Mouse (Mus musculus) embryonic facial prominence, embryonic 14.5 days (tissue): ENCODE measurements around the gene Pbx2. TPM values are rescaled to one million over a fixed set of nuclear protein-coding genes. Genes with fewer than 3 reads are reported as not detected.

Experiments used
- ATAC-seq: fragments of 200-750 bp; cut with Nextera tagmentation; 2 replicates; pipeline ENCODE4 v1.8.0; 2017; ENCODE audit warnings: low read depth, moderate number of reproducible peaks, moderate TSS enrichment
- DNase-seq: peaks from one replicate; pipeline ENCODE4 v3.0.0-alpha.2; 2015; ENCODE audit warnings: low spot score
- H3K27ac ChIP-seq: fragments of 300-500 bp; sonication (generic); replicated peaks from 2 replicates; pipeline ENCODE4 v1.5.1; 2014; ENCODE audit warnings: low read depth, mild to moderate bottlenecking, low read length, moderate library complexity
- H3K27me3 ChIP-seq: fragments of 300-500 bp; sonication (generic); replicated peaks from 2 replicates; pipeline ENCODE4 v1.6.1; 2014; ENCODE audit warnings: low read length; ENCODE audit not compliant: control insufficient read depth, insufficient read depth
- H3K36me3 ChIP-seq: fragments of 300-500 bp; sonication (generic); 2 replicates; pipeline ENCODE4 v1.6.1; 2014; ENCODE audit warnings: low read length, mixed read lengths; ENCODE audit not compliant: control insufficient read depth, insufficient read depth
- H3K4me1 ChIP-seq: fragments of 300-500 bp; sonication (generic); 2 replicates; pipeline ENCODE4 v1.6.1; 2014; ENCODE audit warnings: antibody characterized with exemption, low read length; ENCODE audit not compliant: control insufficient read depth, insufficient read depth
- H3K4me2 ChIP-seq: fragments of 300-500 bp; sonication (generic); 2 replicates; pipeline ENCODE4 v1.6.1; 2014; ENCODE audit warnings: low read depth, mild to moderate bottlenecking, low read length, moderate library complexity, mixed read lengths
- H3K4me3 ChIP-seq: fragments of 300-500 bp; sonication (generic); 2 replicates; pipeline ENCODE4 v1.5.1; 2014; ENCODE audit warnings: low read depth, mild to moderate bottlenecking, low read length
- H3K9ac ChIP-seq: fragments of 300-500 bp; sonication (generic); 2 replicates; pipeline ENCODE4 v1.6.1; 2014; ENCODE audit warnings: low read depth, mild to moderate bottlenecking, low read length, moderate library complexity, mixed read lengths
- H3K9me3 ChIP-seq: fragments of 300-500 bp; sonication (generic); 2 replicates; pipeline ENCODE4 v1.6.1; 2016; ENCODE audit warnings: low read length; ENCODE audit not compliant: control insufficient read depth
- WGBS: fragments of 180-500 bp; shearing (Covaris S2); extraction: QIAGEN DNeasy Blood & Tissue Kit; methylation state at CpG from one replicate; pipeline ENCODE4 v1.1.7; 2014; 5-methylcytosine and 5-hydroxymethylcytosine counted together
- polyA plus RNA-seq: library from polyadenylated mRNA; unstranded; fragments of >200 nt; fragmentation: Nextera tagmentation; extraction: Ambion mirVana; gene quantifications from 2 replicates; pipeline ENCODE4 v1.2.1, GENCODE M21; 2014

Pbx2 gene
- polyA plus RNA-seq, 1 experiment from 2014 or later: 11.3 TPM

GRCm38 (mm10) chr17:34627093-34627942 lies 36.3 kb downstream of the Pbx2 start:
- H3K27me3 ChIP-seq: peaks cover 28% of the 10 kb centered on the region
- DNase-seq (peak; percentile 95), ATAC-seq (peak; percentile 88)
- peak overlapping the region; percentile 80 for H3K4me2 ChIP-seq
- H3K27ac ChIP-seq: peak overlapping the region; percentile 94
- H3K9me3 ChIP-seq: no peaks in the 10 kb centered on the region
- H3K36me3 ChIP-seq: peaks cover 28% of the 10 kb centered on the region; the same call in 1 of the 2 replicates
- under 1% methylated on average over 27 of the region's 45 CpGs for WGBS
- H3K4me3 ChIP-seq: peak overlapping the region; percentile 60
- peaks cover 40% of the 10 kb centered on the region for H3K4me1 ChIP-seq
- peak overlapping the region; percentile 80 for H3K9ac ChIP-seq

- Histone ChIP-seq H3K27me3 (peaks cover 33% of the 10 kb centered on the region), H3K4me3 (peak within 1 kb of the TSS; percentile 60), H3K27ac (peak within 1 kb of the TSS; percentile 94), H3K9me3 (no peaks in the 10 kb centered on the region), H3K4me2 (peak within 1 kb of the TSS; percentile 80), H3K36me3 (0 out of 2 replicates have a peak, but pooled peaks cover 20% of the 10 kb centered on the region), H3K4me1 (peaks cover 40% of the 10 kb centered on the region), H3K9ac (peak within 1 kb of the TSS; percentile 80)
- DNase-seq: peak; percentile 30
- 4% methylated on average over 29 of the region's 29 CpGs for WGBS
- no peak for ATAC-seq
Measured at GRCm38 (mm10) chr17:34627943-34628643, 37.0 kb downstream of the Pbx2 start, which contains the start of gene Ppt2. TSS of gene Ppt2 (minus strand) at chr17:34628510.

GRCm38 (mm10) chr17:34628644-34628967 lies 37.5 kb downstream of the Pbx2 start:
- 0 out of 2 replicates have a peak, but pooled peaks cover 16% of the 10 kb centered on the region for H3K36me3 ChIP-seq
- peaks cover 33% of the 10 kb centered on the region for H3K27me3 ChIP-seq
- peaks cover 40% of the 10 kb centered on the region for H3K4me1 ChIP-seq
- H3K9me3 ChIP-seq: no peaks in the 10 kb centered on the region
- H3K4me3 ChIP-seq: peak overlapping the region; percentile 60
- peak overlapping the region; percentile 94 for H3K27ac ChIP-seq
- 22% methylated on average over 5 of the region's 5 CpGs for WGBS
- no peak for DNase-seq
- H3K4me2 ChIP-seq: peak overlapping the region; percentile 80
- ATAC-seq: no peak
- peak overlapping the region; percentile 80 for H3K9ac ChIP-seq

- peak; percentile 86 for DNase-seq
- ATAC-seq: no peak
- peaks cover 40% of the 10 kb centered on the region for H3K4me1 ChIP-seq
- H3K9me3 ChIP-seq: no peaks in the 10 kb centered on the region
- peak within 1 kb of the TSS; percentile 60 for H3K4me3 ChIP-seq
- H3K27ac ChIP-seq: peak within 1 kb of the TSS; percentile 94
- 3% methylated on average over 15 of the region's 16 CpGs for WGBS
- H3K36me3 ChIP-seq: 0 out of 2 replicates have a peak, but pooled peaks cover 10% of the 10 kb centered on the region
- peak within 1 kb of the TSS; percentile 80 for H3K4me2 ChIP-seq
- H3K9ac ChIP-seq: peak within 1 kb of the TSS; percentile 80
- H3K27me3 ChIP-seq: peaks cover 33% of the 10 kb centered on the region
Measured at GRCm38 (mm10) chr17:34629221-34629751, 38.2 kb downstream of the Pbx2 start, which contains the start of gene Prrt1. TSS of gene Prrt1 (plus strand) at chr17:34629533.

- peak overlapping the region; percentile 80 for H3K4me2 ChIP-seq
- H3K27me3 ChIP-seq: peaks cover 33% of the 10 kb centered on the region
- WGBS: 20% methylated on average over 12 of the region's 12 CpGs
- H3K36me3 ChIP-seq: 0 out of 2 replicates have a peak, but pooled peaks cover 7% of the 10 kb centered on the region
- H3K27ac ChIP-seq: no peak overlapping the region
- no peaks in the 10 kb centered on the region for H3K9me3 ChIP-seq
- DNase-seq (no peak), ATAC-seq (no peak)
- H3K9ac ChIP-seq: peak overlapping the region; percentile 34
- H3K4me1 ChIP-seq: peaks cover 40% of the 10 kb centered on the region
- H3K4me3 ChIP-seq: peak overlapping the region; percentile 60
Measured at GRCm38 (mm10) chr17:34629796-34630603, 38.9 kb downstream of the Pbx2 start.

GRCm38 (mm10) chr17:34630761-34631301 lies 39.8 kb downstream of the Pbx2 start:
- Histone ChIP-seq H3K27ac (no peak overlapping the region), H3K27me3 (peaks cover 33% of the 10 kb centered on the region), H3K9me3 (no peaks in the 10 kb centered on the region), H3K4me2 (peak overlapping the region; percentile 80), H3K4me3 (peak overlapping the region; percentile 60), H3K4me1 (peaks cover 40% of the 10 kb centered on the region), H3K36me3 (no peaks in the 10 kb centered on the region), H3K9ac (peak overlapping the region; percentile 25)
- WGBS: 2% methylated on average over 37 of the region's 48 CpGs
- ATAC-seq (no peak), DNase-seq (no peak)

GRCm38 (mm10) chr17:34631647-34632046 lies 40.6 kb downstream of the Pbx2 start:
- Histone ChIP-seq H3K4me2 (peak overlapping the region; percentile 73), H3K27me3 (peaks cover 33% of the 10 kb centered on the region), H3K9ac (peak overlapping the region; percentile 54), H3K4me3 (peak overlapping the region; percentile 38), H3K9me3 (no peaks in the 10 kb centered on the region), H3K36me3 (no peaks in the 10 kb centered on the region), H3K27ac (no peak overlapping the region), H3K4me1 (peaks cover 34% of the 10 kb centered on the region)
- ATAC-seq (no peak), DNase-seq (no peak)
- WGBS: 9% methylated on average over 12 of the region's 12 CpGs
